Comparison of ENCODE assay signal across 8 mouse cellular contexts in genomic region chr12:32637400-32638100, GRCm38 (mm10).
DNase-seq lines count a peak whose midpoint lies in the region; ATAC-seq lines count a peak whose summit lies in the region.

No protein-coding gene starts in this region.

- no peaks in the 10 kb centered on the region for H3K4me1 ChIP-seq in heart, embryonic 12.5 days (replicated peaks)
- peaks cover 8% of the 10 kb centered on the region for H3K4me1 ChIP-seq in forebrain, embryonic 15.5 days
- H3K4me1 ChIP-seq in limb, embryonic 10.5 days, result peaks cover 5% of the 10 kb centered on the region; the same call in 1 of the 2 replicates

- DNase-seq in heart, adult 11 months, result peak; percentile 53
- peak; percentile 16 for DNase-seq in 3134 (ENCODE audit: extremely low read depth, insufficient read length, low spot score)
- peak; percentile 83 for DNase-seq in adipocyte (ENCODE audit: low spot score)
- DNase-seq in limb, embryonic 10.5 days (ENCODE audit: low spot score), result no peak
- DNase-seq in gastrocnemius, postnatal 4 days (ENCODE audit: low spot score in 2 of 2), result no peak

- no peak overlapping the region for H3K4me2 ChIP-seq in heart, embryonic 12.5 days
- no peak overlapping the region for H3K4me2 ChIP-seq in forebrain, embryonic 15.5 days (replicated peaks)

- no peak overlapping the region for H3K9ac ChIP-seq in heart, embryonic 12.5 days
- H3K9ac ChIP-seq in forebrain, embryonic 15.5 days (replicated peaks), result no peak overlapping the region

- WGBS in heart, embryonic 12.5 days, result 4% methylated on average over 8 of the region's 8 CpGs
- WGBS in forebrain, embryonic 15.5 days, result 2% methylated on average over 8 of the region's 8 CpGs
- 8% methylated on average over 8 of the region's 8 CpGs for WGBS in limb, embryonic 10.5 days

- H3K27me3 ChIP-seq in heart, embryonic 12.5 days (replicated peaks), result no peaks in the 10 kb centered on the region
- H3K27me3 ChIP-seq in forebrain, embryonic 15.5 days, result no peaks in the 10 kb centered on the region; the same call in 1 of the 2 replicates
- no peaks in the 10 kb centered on the region for H3K27me3 ChIP-seq in limb, embryonic 10.5 days (ENCODE audit: low read depth, poor library complexity, severe bottlenecking)

- no peaks in the 10 kb centered on the region for H3K9me3 ChIP-seq in heart, embryonic 12.5 days (replicated peaks)
- H3K9me3 ChIP-seq in forebrain, embryonic 15.5 days, result no peaks in the 10 kb centered on the region
- no peaks in the 10 kb centered on the region for H3K9me3 ChIP-seq in limb, embryonic 10.5 days (replicated peaks)

- no peak overlapping the region for H3K4me3 ChIP-seq in heart, embryonic 12.5 days
- H3K4me3 ChIP-seq in forebrain, embryonic 15.5 days, result no peak overlapping the region
- no peak overlapping the region for H3K4me3 ChIP-seq in limb, embryonic 10.5 days

- no peak overlapping the region for H3K27ac ChIP-seq in heart, embryonic 12.5 days (ENCODE audit: poor library complexity, severe bottlenecking)
- H3K27ac ChIP-seq in forebrain, embryonic 15.5 days (replicated peaks), result no peak overlapping the region
- peak overlapping the region; percentile 28; the same call in 1 of the 2 replicates for H3K27ac ChIP-seq in limb, embryonic 10.5 days

- ATAC-seq in heart, embryonic 12.5 days (ENCODE audit: insufficient number of reproducible peaks, low FRiP score), result no peak
- ATAC-seq in forebrain, embryonic 15.5 days (replicated peaks), result peak; percentile 52; the same call in 1 of the 2 replicates
- peak; percentile 55 for ATAC-seq in neutrophil, adult 5-6 weeks (ENCODE audit: extremely low read depth, insufficient number of reproducible peaks, low FRiP score, poor library complexity, severe bottlenecking)

- no peaks in the 10 kb centered on the region for H3K36me3 ChIP-seq in heart, embryonic 12.5 days
- no peaks in the 10 kb centered on the region for H3K36me3 ChIP-seq in forebrain, embryonic 15.5 days
- no peaks in the 10 kb centered on the region for H3K36me3 ChIP-seq in limb, embryonic 10.5 days

Comparison
In these comparisons a context has a peak if more than half of its experiments do, and no peak if none do; other contexts are left out.
1. DNase-seq: peak in heart, adult 11 months (single experiment), 3134 (single experiment) and adipocyte (single experiment); none in limb, embryonic 10.5 days (single experiment) and gastrocnemius, postnatal 4 days (0 of 2).